Mouse (Mus musculus): Measurements from ENCODE around the gene Ankrd49. TPM values are rescaled to one million over a fixed set of nuclear protein-coding genes. Genes with fewer than 3 reads are reported as not detected.
A peak's percentile ranks its signal among the peaks of the same experiment; 100 is the strongest.

The Ankrd49 gene
- polyA plus RNA-seq, 1 experiment: 25.9 TPM

DNA sequence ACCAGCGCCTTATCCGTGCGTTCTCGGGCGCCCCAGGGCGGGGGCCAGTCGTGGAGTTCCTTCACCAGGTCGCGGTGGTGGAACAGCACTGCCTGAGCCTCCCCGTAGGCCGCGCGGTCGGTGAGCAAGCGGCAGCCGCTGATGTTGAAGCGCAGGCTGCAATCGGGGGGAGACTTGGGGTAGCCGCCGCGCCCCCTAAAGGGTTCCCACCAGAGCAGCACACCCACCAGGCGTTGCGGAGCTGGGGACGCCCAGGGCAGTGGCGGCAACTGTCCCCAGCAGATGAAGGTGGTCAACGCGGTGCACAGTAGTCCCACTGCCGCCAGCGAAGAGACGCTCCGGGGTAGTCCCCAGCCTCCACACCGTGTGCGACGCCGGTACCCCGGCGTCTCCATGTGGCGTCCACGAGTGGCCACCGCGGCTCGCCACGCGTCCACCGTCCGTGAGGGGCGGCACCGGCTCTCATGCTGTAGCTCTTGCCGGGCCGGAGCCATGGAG is 33.1 kb downstream of the Ankrd49 start:
- H3K27ac ChIP-seq (ENCODE audit: insufficient read depth, low read length): no peak overlapping the region
- TF ChIP-seq CTCF (IDR thresholded peaks at IDR 0.05; ENCODE audit: borderline replicate concordance, insufficient read depth, low read length): no peak
- TF ChIP-seq POLR2A (IDR thresholded peaks at IDR 0.05; ENCODE audit: low read depth, low read length): no peak
- H3K4me1 ChIP-seq (ENCODE audit: control insufficient read depth, insufficient read depth, low read length): no peaks in the 10 kb centered on the region; the same call in 1 of the 2 replicates
- H3K4me3 ChIP-seq (ENCODE audit: insufficient read depth, low read length): peak overlapping the region; percentile 13

DNA sequence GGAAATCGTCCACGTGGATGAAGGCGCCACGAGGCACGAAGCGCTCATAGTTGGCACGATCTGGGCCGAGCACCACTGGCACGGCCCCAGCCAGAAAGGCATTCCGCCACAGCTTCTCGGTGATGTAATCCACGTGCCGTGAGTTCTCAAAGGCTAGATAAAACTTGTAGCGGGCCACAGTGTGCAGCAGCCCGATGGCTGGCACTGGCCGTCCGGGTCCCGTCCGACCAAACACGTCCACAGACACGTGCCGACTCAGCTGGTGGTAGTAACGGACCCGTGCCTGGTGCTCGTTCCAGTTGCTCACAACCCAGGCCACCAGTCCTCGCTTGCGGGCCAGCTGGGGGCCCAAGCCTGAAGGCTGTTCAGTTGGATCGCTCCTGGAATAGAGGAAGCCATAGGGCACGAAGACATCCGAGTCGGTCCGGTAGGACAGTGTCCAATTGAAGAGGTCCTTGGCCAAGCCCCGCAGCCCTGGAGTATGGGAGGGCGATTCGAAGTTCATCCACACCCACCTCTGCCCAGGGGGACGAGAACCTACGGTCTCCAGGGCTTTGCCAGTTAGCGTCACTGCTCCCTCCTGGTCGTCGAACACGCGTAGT is 33.7 kb downstream of the Ankrd49 start:
- Histone ChIP-seq H3K4me3 (ENCODE audit: insufficient read depth, low read length) (peak overlapping the region; percentile 13), H3K27ac (ENCODE audit: insufficient read depth, low read length) (no peak overlapping the region), H3K4me1 (ENCODE audit: control insufficient read depth, insufficient read depth, low read length) (no peaks in the 10 kb centered on the region; the same call in 1 of the 2 replicates)
- TF ChIP-seq POLR2A (IDR thresholded peaks at IDR 0.05; ENCODE audit: low read depth, low read length) (no peak), CTCF (IDR thresholded peaks at IDR 0.05; ENCODE audit: borderline replicate concordance, insufficient read depth, low read length) (no peak)

DNA sequence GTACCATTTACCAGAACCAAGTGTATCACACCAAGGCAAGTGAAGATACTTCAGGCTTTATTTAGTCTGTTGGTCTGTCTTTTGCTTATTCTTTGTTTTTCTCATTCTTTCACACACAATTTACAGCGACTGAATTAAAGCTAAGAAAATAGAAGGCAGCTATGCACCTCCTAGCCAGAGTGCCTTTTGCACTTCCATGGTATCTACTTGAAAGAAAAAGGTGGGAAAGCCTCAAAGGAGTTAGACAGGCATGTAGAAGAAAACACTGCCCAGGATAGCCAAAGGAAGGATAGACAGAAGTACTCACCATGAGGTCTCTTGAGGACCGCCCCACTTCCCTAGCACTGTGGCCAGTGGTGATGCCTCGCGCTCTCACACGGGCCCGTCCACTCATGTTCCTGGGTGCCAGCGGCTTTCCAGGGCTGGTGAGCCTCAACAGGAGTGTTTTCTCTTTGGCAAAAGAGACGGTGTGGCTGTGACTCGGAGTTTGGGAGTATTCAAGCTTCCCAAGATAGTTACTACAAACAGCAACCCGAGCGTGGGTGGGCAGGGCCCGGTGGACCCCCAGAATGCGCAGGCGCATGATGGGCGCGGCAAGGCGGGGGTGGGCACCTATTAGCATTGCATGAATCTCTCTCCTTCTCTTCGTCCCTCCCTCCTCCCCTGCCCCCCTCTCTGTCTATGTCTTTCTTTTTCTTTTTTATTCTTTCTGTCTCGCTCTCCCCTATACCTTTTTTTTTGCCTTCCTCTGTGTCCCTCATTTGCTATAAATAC is 44.3 kb downstream of the Ankrd49 start, which contains the start of gene Piwil4:
Gene Piwil4, minus strand, starts transcription at position 583 of the 774 bp plus-strand sequence.
- no peak for TF ChIP-seq POLR2A (IDR thresholded peaks at IDR 0.05; ENCODE audit: low read depth, low read length)
- TF ChIP-seq CTCF (IDR thresholded peaks at IDR 0.05; ENCODE audit: borderline replicate concordance, insufficient read depth, low read length): no peak
- Histone ChIP-seq H3K4me3 (ENCODE audit: insufficient read depth, low read length) (no peak within 1 kb of the TSS), H3K27ac (ENCODE audit: insufficient read depth, low read length) (no peak within 1 kb of the TSS), H3K4me1 (ENCODE audit: control insufficient read depth, insufficient read depth, low read length) (no peaks in the 10 kb centered on the region)

DNA sequence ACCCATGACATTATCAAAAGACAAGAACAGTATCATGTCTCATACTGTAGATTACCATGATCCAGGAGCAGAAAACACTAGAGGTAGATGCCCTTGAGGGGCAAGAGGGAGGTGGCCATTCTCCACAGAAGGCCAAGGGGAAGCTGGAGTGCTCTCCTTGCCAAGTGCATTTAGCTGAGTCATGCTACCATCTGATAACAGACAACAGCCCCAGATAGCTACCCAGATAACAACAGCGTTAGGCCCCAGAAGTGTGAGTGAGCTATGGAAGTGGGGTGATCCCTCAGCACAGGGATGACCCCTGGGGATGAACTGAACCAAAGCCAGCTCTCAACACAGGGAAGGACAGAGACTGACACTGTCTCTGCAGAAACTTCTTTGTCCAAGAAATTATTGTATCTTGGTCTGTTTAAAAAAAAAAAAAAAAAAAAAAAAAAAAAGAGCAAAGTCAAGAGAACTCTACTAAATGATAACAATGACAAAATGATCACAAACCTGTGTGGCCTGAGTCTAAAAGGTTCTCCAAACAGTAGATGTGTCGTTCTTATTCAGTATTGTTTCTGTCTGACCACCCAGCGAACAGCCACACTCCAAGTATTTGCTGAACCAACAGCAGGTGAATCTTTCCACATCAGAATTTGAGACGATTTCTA is 45.0 kb downstream of the Ankrd49 start:
- Histone ChIP-seq H3K4me1 (ENCODE audit: control insufficient read depth, insufficient read depth, low read length) (no peaks in the 10 kb centered on the region), H3K4me3 (ENCODE audit: insufficient read depth, low read length) (no peak overlapping the region), H3K27ac (ENCODE audit: insufficient read depth, low read length) (no peak overlapping the region)
- no peak for TF ChIP-seq POLR2A (IDR thresholded peaks at IDR 0.05; ENCODE audit: low read depth, low read length)
- TF ChIP-seq CTCF (IDR thresholded peaks at IDR 0.05; ENCODE audit: borderline replicate concordance, insufficient read depth, low read length): no peak

DNA sequence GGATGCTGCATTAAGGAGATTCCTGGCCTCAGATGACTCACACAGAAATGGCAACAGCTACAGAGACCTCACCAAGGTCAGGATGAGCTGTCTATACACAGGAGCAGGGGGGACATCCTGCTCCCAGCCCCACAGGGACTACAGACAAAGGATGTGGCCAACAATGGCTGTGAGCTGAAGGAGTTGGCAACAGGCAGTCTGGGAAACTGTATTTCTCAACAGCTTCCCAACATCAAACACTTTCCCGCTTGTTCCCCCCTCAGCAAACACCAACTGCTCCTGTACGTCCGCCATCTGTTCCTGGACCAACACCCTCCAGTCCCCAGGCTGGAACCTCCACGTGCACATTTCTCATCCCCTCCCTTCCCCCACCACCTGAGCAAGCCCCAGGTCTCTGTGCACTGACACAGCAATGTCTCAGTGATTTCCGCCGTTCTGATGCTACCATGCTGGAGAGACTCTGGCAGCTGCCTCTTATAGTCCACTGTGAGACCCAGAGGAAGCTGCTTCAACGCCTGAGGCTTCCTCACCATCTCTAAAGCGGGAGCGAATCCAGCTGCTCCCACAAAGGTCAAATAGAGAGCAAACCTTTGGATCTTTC is 53.6 kb downstream of the Ankrd49 start:
- TF ChIP-seq CTCF (IDR thresholded peaks at IDR 0.05; ENCODE audit: borderline replicate concordance, insufficient read depth, low read length) (no peak), POLR2A (IDR thresholded peaks at IDR 0.05; ENCODE audit: low read depth, low read length) (no peak)
- peaks cover 4% of the 10 kb centered on the region; the same call in 1 of the 2 replicates for H3K4me1 ChIP-seq (ENCODE audit: control insufficient read depth, insufficient read depth, low read length)
- H3K27ac ChIP-seq (ENCODE audit: insufficient read depth, low read length): no peak overlapping the region
- no peak overlapping the region for H3K4me3 ChIP-seq (ENCODE audit: insufficient read depth, low read length)

Other genes starting within 250 kb of the Ankrd49 start
- gene Amotl1, start 139.8 kb downstream of the Ankrd49 start, polyA plus RNA-seq (2011; ENCODE audit: insufficient read length, low read depth, missing spikeins): 61.2 and 63.1 TPM in 2 replicates
- gene Piwil4, start 44.1 kb downstream of the Ankrd49 start, polyA plus RNA-seq (2011; ENCODE audit: insufficient read length, low read depth, missing spikeins): not detected in 2 replicates
- gene Fut4, start 32.5 kb downstream of the Ankrd49 start, polyA plus RNA-seq (2011; ENCODE audit: insufficient read length, low read depth, missing spikeins): 0.63 and 1.4 TPM in 2 replicates
- gene 1700012B09Rik, start 13.8 kb downstream of the Ankrd49 start, polyA plus RNA-seq (2011; ENCODE audit: insufficient read length, low read depth, missing spikeins): not detected in 2 replicates
- gene Mre11a, start 202 bp downstream of the Ankrd49 start, polyA plus RNA-seq (2011; ENCODE audit: insufficient read length, low read depth, missing spikeins): 39.4 and 50.8 TPM in 2 replicates
- gene Gpr83, start 75.4 kb upstream of the Ankrd49 start, polyA plus RNA-seq (2011; ENCODE audit: insufficient read length, low read depth, missing spikeins): not detected in 2 replicates
- gene Izumo1r, start 119.1 kb upstream of the Ankrd49 start, polyA plus RNA-seq (2011; ENCODE audit: insufficient read length, low read depth, missing spikeins): not detected in 2 replicates